Mouse (Mus musculus) cortical plate, adult 2 months (tissue): ENCODE measurements around the gene Gm49337. TPM values are rescaled to one million over a fixed set of nuclear protein-coding genes. Genes with fewer than 3 reads are reported as not detected.
A peak's percentile ranks its signal among the peaks of the same experiment; 100 is the strongest.
"Not testable (repeated sequence)": the region's sequence is repeated elsewhere in the genome, so short reads cannot be mapped to it uniquely, and the experiment has no call there.

ENCODE experiments used
- H3K27ac ChIP-seq: fragments of 200-500 bp; 2 replicates; pipeline ENCODE4 v1.5.1; 2012; ENCODE audit warnings: low read length, control low read depth, inconsistent platforms; ENCODE audit not compliant: insufficient read depth
- H3K4me1 ChIP-seq: fragments of 200-500 bp; 2 replicates; pipeline ENCODE4 v1.6.1; 2011; ENCODE audit warnings: low read length; ENCODE audit not compliant: control insufficient read depth, insufficient read depth
- H3K4me3 ChIP-seq: fragments of 200-500 bp; 2 replicates; pipeline ENCODE4 v1.5.1; 2011; ENCODE audit warnings: mild to moderate bottlenecking, low read length, control low read depth; ENCODE audit not compliant: insufficient read depth
- CTCF ChIP-seq: fragments of 200-500 bp; IDR thresholded peaks from 2 replicates; pipeline ENCODE4 v1.5.1; 2011; ENCODE audit warnings: mild to moderate bottlenecking, control low read depth, low read length; ENCODE audit not compliant: insufficient read depth; ENCODE audit errors: extremely low read depth
- POLR2A ChIP-seq: fragments of 200-500 bp; IDR thresholded peaks from 2 replicates; pipeline ENCODE4 v1.6.1; 2011; ENCODE audit warnings: mild to moderate bottlenecking, low read length, control low read depth; ENCODE audit not compliant: insufficient read depth; ENCODE audit errors: extremely low read depth
- polyA plus RNA-seq: library from polyadenylated mRNA; depleted of rRNA; stranded (reverse); fragments of >200 nt; gene quantifications from 2 replicates; pipeline ENCODE4 v1.2.3, GENCODE M21; 2012

Gm49337 gene
- polyA plus RNA-seq, 1 experiment = not detected

DNA sequence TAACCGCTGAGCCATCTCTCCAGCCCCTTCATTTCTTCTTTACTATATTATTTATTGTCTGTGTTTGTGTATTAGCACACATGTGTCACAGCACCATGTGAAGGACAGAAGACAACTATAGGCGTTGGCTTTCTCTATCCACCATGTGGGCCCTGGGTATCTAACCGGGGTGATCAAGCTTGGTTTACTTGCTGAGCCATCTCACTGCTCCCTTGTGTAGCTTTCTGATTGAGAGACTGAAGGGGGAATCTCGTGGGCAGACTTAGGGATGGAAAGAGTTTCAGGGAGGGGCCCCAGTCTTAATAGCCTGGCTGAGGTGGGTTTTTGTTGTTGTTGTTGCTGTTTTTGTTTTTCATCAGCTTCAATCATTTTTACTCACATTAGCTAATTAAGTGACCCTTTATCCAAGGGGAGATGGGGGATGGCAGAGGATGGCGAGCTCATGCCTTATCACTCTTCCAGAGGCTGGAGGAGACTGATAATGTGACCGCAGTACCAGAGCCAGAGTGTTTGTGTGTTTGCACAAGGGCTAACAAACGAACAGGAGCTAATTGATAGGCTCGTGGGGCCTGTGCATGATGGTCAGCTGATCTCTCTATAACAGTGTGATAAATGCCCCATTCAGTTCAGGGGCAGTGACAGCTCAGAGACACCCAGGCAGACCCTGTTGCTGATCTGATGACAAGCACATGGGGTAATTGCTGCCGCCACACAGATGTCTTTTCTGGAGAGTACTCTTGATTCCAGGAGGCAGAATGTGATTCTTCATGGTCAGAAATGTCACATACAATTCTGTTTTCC lies 20.6 kb downstream of the Gm49337 start:
- Histone ChIP-seq H3K4me3 (no peak overlapping the region), H3K4me1 (no peaks in the 10 kb centered on the region), H3K27ac (peak overlapping the region; percentile 35; the same call in 1 of the 2 replicates)
- TF ChIP-seq CTCF = no peak
- TF ChIP-seq POLR2A = no peak

DNA sequence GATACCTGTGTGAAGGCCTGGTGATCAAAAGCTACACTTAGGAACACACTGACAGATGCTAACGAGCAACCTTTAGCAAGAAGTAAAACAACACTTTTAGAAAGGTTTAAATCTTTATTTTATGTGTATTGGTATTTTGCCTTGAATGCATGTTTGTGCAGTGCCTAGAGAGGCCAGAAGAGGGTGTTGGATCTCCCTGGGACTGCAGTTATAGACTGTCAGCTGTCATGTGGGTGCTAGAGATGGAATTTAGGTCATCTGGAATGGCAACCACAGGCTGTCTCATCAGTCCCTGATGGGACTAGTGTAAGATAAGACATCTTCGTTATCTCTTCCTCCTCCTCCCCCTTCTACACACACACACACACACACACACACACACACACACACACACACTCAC lies 25.2 kb downstream of the Gm49337 start:
- Histone ChIP-seq H3K4me1 (no peaks in the 10 kb centered on the region), H3K27ac (no peak overlapping the region), H3K4me3 (no peak overlapping the region)
- TF ChIP-seq CTCF (no peak), POLR2A (no peak)

DNA sequence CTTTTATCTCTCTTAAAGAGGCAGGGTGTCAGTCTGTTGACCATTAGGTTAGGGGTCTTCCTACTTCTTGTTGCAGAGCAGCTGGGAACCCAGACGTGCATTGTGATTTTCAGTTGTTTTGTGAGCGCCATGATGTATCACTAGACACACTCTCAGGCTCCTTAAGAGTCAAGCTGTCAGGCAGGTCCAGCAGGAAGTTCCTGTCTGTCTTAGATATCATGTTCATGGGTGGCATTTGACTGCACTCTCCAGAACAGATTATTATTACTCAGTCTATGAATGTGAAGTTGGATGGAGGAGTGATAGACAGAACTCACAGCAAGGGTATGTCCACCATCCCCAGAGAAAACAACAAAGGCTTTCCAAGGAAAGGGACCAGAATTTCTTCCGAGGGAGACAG lies 31.2 kb downstream of the Gm49337 start:
- Histone ChIP-seq H3K4me1 (no peaks in the 10 kb centered on the region), H3K27ac (no peak overlapping the region), H3K4me3 (no peak overlapping the region)
- no peak for TF ChIP-seq POLR2A
- no peak for TF ChIP-seq CTCF

GRCm38 (mm10) chr4:116206531-116206930 lies 33.3 kb downstream of the Gm49337 start:
- no peak overlapping the region for H3K27ac ChIP-seq
- no peak overlapping the region for H3K4me3 ChIP-seq
- TF ChIP-seq CTCF (no peak), POLR2A (no peak)
- no peaks in the 10 kb centered on the region for H3K4me1 ChIP-seq

DNA sequence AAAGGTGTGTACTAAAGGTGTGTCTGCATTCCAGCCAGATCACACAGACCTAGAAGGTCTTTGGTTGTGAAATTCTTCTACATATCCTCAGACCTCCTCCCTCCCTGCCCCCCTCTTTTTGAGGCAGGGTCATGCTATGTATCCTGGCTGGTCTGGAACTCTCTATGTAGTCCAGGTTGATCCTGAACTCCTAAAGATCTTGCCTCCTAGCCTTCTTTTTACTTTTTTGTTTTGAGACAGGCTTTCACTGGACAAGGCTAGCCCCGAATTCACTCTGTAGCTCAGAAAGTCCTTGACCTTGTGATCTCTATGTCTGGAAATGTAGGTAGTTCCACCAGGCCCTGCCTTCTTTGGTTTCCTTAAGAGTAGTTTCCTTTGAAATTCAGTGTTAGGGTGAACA lies 35.7 kb downstream of the Gm49337 start:
- TF ChIP-seq POLR2A = no peak
- TF ChIP-seq CTCF = no peak
- Histone ChIP-seq H3K27ac (no peak overlapping the region), H3K4me3 (no peak overlapping the region), H3K4me1 (no peaks in the 10 kb centered on the region)

DNA sequence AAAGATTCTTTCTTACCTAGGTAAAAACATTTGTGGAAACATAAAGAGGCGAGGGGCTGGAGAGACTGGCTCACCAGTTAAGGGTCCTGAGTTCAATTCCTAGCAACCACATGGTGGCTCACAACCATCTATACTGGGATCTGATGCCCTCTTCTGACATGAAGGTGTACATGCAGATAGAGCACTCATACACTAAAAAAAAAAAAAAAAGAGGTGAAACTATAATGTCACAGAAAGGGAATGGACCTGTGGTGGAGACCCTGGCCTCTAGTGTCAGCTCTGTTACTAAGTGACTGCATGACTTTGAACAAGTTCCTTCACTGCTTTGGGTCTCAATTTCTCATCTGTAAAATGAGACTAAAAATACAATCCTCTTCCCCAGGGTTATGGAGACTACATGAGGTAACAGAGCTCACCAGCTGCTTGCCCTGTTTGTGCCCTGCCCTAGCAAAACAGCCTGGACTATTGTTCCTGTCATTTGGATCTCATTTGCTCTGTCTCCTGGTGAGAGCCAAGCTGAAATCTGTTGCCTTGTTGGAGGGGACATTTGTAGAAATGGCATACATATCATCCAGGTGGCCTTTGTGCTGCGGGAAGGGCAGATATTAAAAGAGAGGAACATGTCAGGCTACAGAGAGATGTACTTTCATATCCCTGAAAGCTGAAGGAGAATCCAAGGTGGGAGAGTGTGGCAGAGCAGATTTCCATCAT lies 42.9 kb downstream of the Gm49337 start:
- TF ChIP-seq POLR2A (no peak), CTCF (no peak)
- Histone ChIP-seq H3K27ac (no peak overlapping the region), H3K4me1 (no peaks in the 10 kb centered on the region; the same call in 1 of the 2 replicates), H3K4me3 (no peak overlapping the region)

DNA sequence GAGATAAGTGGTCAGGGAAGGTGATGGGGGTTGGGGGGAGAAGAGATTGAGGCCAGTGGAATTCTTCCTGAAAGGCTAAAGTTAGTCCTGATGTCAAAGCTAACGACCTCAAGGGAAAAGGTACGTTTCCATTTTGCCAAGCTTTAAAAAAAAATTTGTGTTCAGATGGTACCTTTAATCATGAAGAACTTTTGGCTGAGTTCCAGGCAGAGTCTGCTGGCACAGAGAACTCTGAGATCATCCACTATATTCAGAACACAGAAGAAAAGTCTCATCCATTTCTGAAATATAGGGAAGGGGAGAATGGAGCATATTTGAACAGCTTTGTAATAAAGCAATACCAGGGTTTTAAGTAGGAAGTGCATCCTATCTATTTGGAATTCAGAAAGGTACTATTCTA lies 43.9 kb downstream of the Gm49337 start:
- Histone ChIP-seq H3K4me3 (no peak overlapping the region), H3K4me1 (no peaks in the 10 kb centered on the region; the same call in 1 of the 2 replicates), H3K27ac (no peak overlapping the region)
- TF ChIP-seq CTCF = no peak
- no peak for TF ChIP-seq POLR2A

- not testable (repeated sequence) for H3K4me1 ChIP-seq, H3K27ac ChIP-seq, H3K4me3 ChIP-seq
These were observed 44.5 kb downstream of the Gm49337 start for GRCm38 (mm10) chr4:116217661-116218060.

DNA sequence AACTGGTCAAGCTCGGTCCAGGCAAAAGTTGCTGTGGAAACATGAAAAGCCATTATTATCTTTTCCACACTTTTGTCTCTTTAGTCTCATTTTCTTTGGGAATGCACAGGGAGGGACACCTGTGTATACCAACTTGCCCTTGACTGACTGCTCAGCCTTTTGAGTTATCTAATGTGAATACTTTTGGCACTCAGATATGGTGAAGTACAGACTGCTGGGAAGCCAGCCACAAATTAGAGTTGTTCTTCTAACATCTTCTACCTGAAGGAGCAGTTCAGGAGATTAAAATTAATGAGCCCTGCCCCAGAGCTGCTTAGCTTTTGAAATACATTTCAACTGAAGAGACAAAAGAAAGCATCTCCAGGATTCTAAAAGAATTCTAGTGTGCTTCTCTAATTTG lies 45.9 kb downstream of the Gm49337 start:
- Histone ChIP-seq H3K27ac (no peak overlapping the region), H3K4me1 (peaks cover 1% of the 10 kb centered on the region; the same call in 1 of the 2 replicates), H3K4me3 (no peak overlapping the region)
- no peak for TF ChIP-seq CTCF
- no peak for TF ChIP-seq POLR2A
